Mouse (Mus musculus): ENCODE data around the gene Akr1b8. TPM values are rescaled to one million over a fixed set of nuclear protein-coding genes. Genes with fewer than 3 reads are reported as not detected.
"Not testable (repeated sequence)": the region's sequence is repeated elsewhere in the genome, so short reads cannot be mapped to it uniquely, and the experiment has no call there.

The Akr1b8 gene
- 1.00 and 1.5 TPM in 2 replicates for polyA plus RNA-seq (2012; rRNA removed)

- DNase-seq (ENCODE audit: extremely low spot score in 1 of 2, low spot score in 1 of 2), result no peak
These were observed at the start of gene Akr1b8 for GRCm38 (mm10) chr6:34353658-34354353. TSS of gene Akr1b8 (plus strand) at chr6:34354119.

GRCm38 (mm10) chr6:34304675-34305241 is 49.2 kb upstream of the Akr1b8 start:
- DNase-seq (ENCODE audit: extremely low spot score in 1 of 2, low spot score in 1 of 2), result no peak

GRCm38 (mm10) chr6:34306797-34307196 is 47.1 kb upstream of the Akr1b8 start:
- no peak for DNase-seq (ENCODE audit: extremely low spot score in 1 of 2, low spot score in 1 of 2)

- no peak for DNase-seq (ENCODE audit: extremely low spot score in 1 of 2, low spot score in 1 of 2)
These were observed 44.4 kb upstream of the Akr1b8 start for GRCm38 (mm10) chr6:34309526-34309925.

GRCm38 (mm10) chr6:34310023-34310595 is 43.8 kb upstream of the Akr1b8 start:
- no peak for DNase-seq (ENCODE audit: extremely low spot score in 1 of 2, low spot score in 1 of 2)

GRCm38 (mm10) chr6:34313386-34313785 is 40.5 kb upstream of the Akr1b8 start:
- no peak for DNase-seq (ENCODE audit: extremely low spot score in 1 of 2, low spot score in 1 of 2)

- no peak for DNase-seq (ENCODE audit: extremely low spot score in 1 of 2, low spot score in 1 of 2)
These were observed 40.0 kb upstream of the Akr1b8 start for GRCm38 (mm10) chr6:34313921-34314320.

- DNase-seq (ENCODE audit: extremely low spot score in 1 of 2, low spot score in 1 of 2), result peak; percentile 89 to 95
These were observed 36.8 kb upstream of the Akr1b8 start, which contains the start of gene Akr1b3 for GRCm38 (mm10) chr6:34316854-34317771. TSS of gene Akr1b3 (minus strand) at chr6:34317478.

GRCm38 (mm10) chr6:34318172-34318571 is 35.7 kb upstream of the Akr1b8 start:
- no peak for DNase-seq (ENCODE audit: extremely low spot score in 1 of 2, low spot score in 1 of 2)

GRCm38 (mm10) chr6:34318636-34319035 is 35.3 kb upstream of the Akr1b8 start:
- DNase-seq (ENCODE audit: extremely low spot score in 1 of 2, low spot score in 1 of 2), result no peak

- DNase-seq (ENCODE audit: extremely low spot score in 1 of 2, low spot score in 1 of 2), result no peak
These were observed 31.8 kb upstream of the Akr1b8 start for GRCm38 (mm10) chr6:34322121-34322520.

GRCm38 (mm10) chr6:34331379-34331778 is 22.5 kb upstream of the Akr1b8 start:
- DNase-seq (ENCODE audit: extremely low spot score in 1 of 2, low spot score in 1 of 2), result no peak

- not testable (repeated sequence) for DNase-seq (ENCODE audit: extremely low spot score in 1 of 2, low spot score in 1 of 2)
These were observed 22.1 kb upstream of the Akr1b8 start for GRCm38 (mm10) chr6:34331804-34332203.

GRCm38 (mm10) chr6:34334673-34335072 is 19.2 kb upstream of the Akr1b8 start:
- DNase-seq (ENCODE audit: extremely low spot score in 1 of 2, low spot score in 1 of 2), result no peak

- DNase-seq (ENCODE audit: extremely low spot score in 1 of 2, low spot score in 1 of 2), result no peak
These were observed 16.1 kb upstream of the Akr1b8 start for GRCm38 (mm10) chr6:34337799-34338198.

- DNase-seq (ENCODE audit: extremely low spot score in 1 of 2, low spot score in 1 of 2), result no peak
These were observed 11.9 kb upstream of the Akr1b8 start for GRCm38 (mm10) chr6:34341991-34342390.

GRCm38 (mm10) chr6:34342476-34342875 is 11.4 kb upstream of the Akr1b8 start:
- DNase-seq (ENCODE audit: extremely low spot score in 1 of 2, low spot score in 1 of 2), result no peak

- DNase-seq (ENCODE audit: extremely low spot score in 1 of 2, low spot score in 1 of 2), result no peak
These were observed 10.5 kb upstream of the Akr1b8 start for GRCm38 (mm10) chr6:34343426-34343825.

GRCm38 (mm10) chr6:34344135-34344850 is 9.6 kb upstream of the Akr1b8 start:
- DNase-seq (ENCODE audit: extremely low spot score in 1 of 2, low spot score in 1 of 2), result no peak

GRCm38 (mm10) chr6:34344935-34345334 is 9.0 kb upstream of the Akr1b8 start:
- DNase-seq (ENCODE audit: extremely low spot score in 1 of 2, low spot score in 1 of 2), result no peak

Measured in frontal cortex, adult 2 months (tissue).